Mouse (Mus musculus): ENCODE measurements at regions not wholly inside any gene's neighbourhood (a gene's known extent, or its start where the extent isn't known, plus 50 kb on each side); places are given as distances from the start of the nearest gene placed in this dataset.

GRCm38 (mm10) chr9:115727361-115727760 is 181.9 kb upstream of the Gadl1 start:
- no peak for TF ChIP-seq CTCF (IDR thresholded peaks at IDR 0.05)
- intact Hi-C loops (cut with DNase I) = no loop called here
- DNase-seq (ENCODE audit: extremely low spot score in 1 of 2, low spot score in 2 of 2) = no peak
- Histone ChIP-seq H3K4me3 (no peak overlapping the region), H3K27ac (no peak overlapping the region)

- no peak overlapping the region for H3K27ac ChIP-seq
- no peak; the same call in 1 of the 2 replicates for TF ChIP-seq CTCF (IDR thresholded peaks at IDR 0.05)
- no peak for DNase-seq (ENCODE audit: extremely low spot score in 1 of 2, low spot score in 2 of 2)
- no peak overlapping the region for H3K4me3 ChIP-seq
- intact Hi-C loops (cut with DNase I) = no loop called here
Observed at GRCm38 (mm10) chr9:115731557-115731956, 177.7 kb upstream of the Gadl1 start.

- DNase-seq (ENCODE audit: extremely low spot score in 1 of 2, low spot score in 2 of 2) = no peak
- Histone ChIP-seq H3K27ac (no peak overlapping the region), H3K4me3 (no peak overlapping the region)
- intact Hi-C loops (cut with DNase I) = no loop called here
- TF ChIP-seq CTCF (IDR thresholded peaks at IDR 0.05) = no peak
Observed at GRCm38 (mm10) chr9:115733104-115733503, 176.2 kb upstream of the Gadl1 start.

- Histone ChIP-seq H3K4me3 (no peak overlapping the region), H3K27ac (no peak overlapping the region)
- no peak for DNase-seq (ENCODE audit: extremely low spot score in 1 of 2, low spot score in 2 of 2)
- intact Hi-C loops (cut with DNase I) = no loop called here
- no peak for TF ChIP-seq CTCF (IDR thresholded peaks at IDR 0.05)
Observed at GRCm38 (mm10) chr9:115739984-115740383, 169.3 kb upstream of the Gadl1 start.

- no peak for TF ChIP-seq CTCF (IDR thresholded peaks at IDR 0.05)
- Histone ChIP-seq H3K4me3 (no peak overlapping the region), H3K27ac (no peak overlapping the region)
- intact Hi-C loops (cut with DNase I) = no loop called here
- no peak for DNase-seq (ENCODE audit: extremely low spot score in 1 of 2, low spot score in 2 of 2)
Observed at GRCm38 (mm10) chr9:115746436-115746835, 162.8 kb upstream of the Gadl1 start.

- Histone ChIP-seq H3K27ac (no peak overlapping the region), H3K4me3 (no peak overlapping the region)
- intact Hi-C loops (cut with DNase I) = no loop called here
- no peak for DNase-seq (ENCODE audit: extremely low spot score in 1 of 2, low spot score in 2 of 2)
- TF ChIP-seq CTCF (IDR thresholded peaks at IDR 0.05) = no peak
Observed at GRCm38 (mm10) chr9:115760496-115760895, 148.8 kb upstream of the Gadl1 start.

- intact Hi-C loops (cut with DNase I) = no loop called here
- no peak overlapping the region for H3K27ac ChIP-seq
- no peak overlapping the region for H3K4me3 ChIP-seq
- DNase-seq (ENCODE audit: extremely low spot score in 1 of 2, low spot score in 2 of 2) = no peak
- no peak for TF ChIP-seq CTCF (IDR thresholded peaks at IDR 0.05)
Observed at GRCm38 (mm10) chr9:115764136-115764535, 145.1 kb upstream of the Gadl1 start.

GRCm38 (mm10) chr9:115766471-115766870 is 142.8 kb upstream of the Gadl1 start:
- no peak for TF ChIP-seq CTCF (IDR thresholded peaks at IDR 0.05)
- intact Hi-C loops (cut with DNase I) = no loop called here
- Histone ChIP-seq H3K4me3 (no peak overlapping the region), H3K27ac (no peak overlapping the region)
- no peak for DNase-seq (ENCODE audit: extremely low spot score in 1 of 2, low spot score in 2 of 2)

GRCm38 (mm10) chr9:115775112-115775511 is 134.1 kb upstream of the Gadl1 start:
- no peak for DNase-seq (ENCODE audit: extremely low spot score in 1 of 2, low spot score in 2 of 2)
- intact Hi-C loops (cut with DNase I) = no loop called here
- no peak for TF ChIP-seq CTCF (IDR thresholded peaks at IDR 0.05)
- no peak overlapping the region for H3K27ac ChIP-seq
- no peak overlapping the region for H3K4me3 ChIP-seq

- intact Hi-C loops (cut with DNase I) = no loop called here
- no peak for TF ChIP-seq CTCF (IDR thresholded peaks at IDR 0.05)
- Histone ChIP-seq H3K27ac (no peak overlapping the region), H3K4me3 (no peak overlapping the region)
- no peak for DNase-seq (ENCODE audit: extremely low spot score in 1 of 2, low spot score in 2 of 2)
Observed at GRCm38 (mm10) chr9:115775858-115776257, 133.4 kb upstream of the Gadl1 start.

GRCm38 (mm10) chr9:115777097-115777864 is 132.0 kb upstream of the Gadl1 start:
- Histone ChIP-seq H3K27ac (no peak overlapping the region), H3K4me3 (no peak overlapping the region)
- intact Hi-C loops (cut with DNase I) = no loop called here
- DNase-seq (ENCODE audit: extremely low spot score in 1 of 2, low spot score in 2 of 2) = no peak
- TF ChIP-seq CTCF (IDR thresholded peaks at IDR 0.05) = no peak

- intact Hi-C loops (cut with DNase I) = no loop called here
- Histone ChIP-seq H3K27ac (no peak overlapping the region), H3K4me3 (no peak overlapping the region)
- TF ChIP-seq CTCF (IDR thresholded peaks at IDR 0.05) = no peak
- DNase-seq (ENCODE audit: extremely low spot score in 1 of 2, low spot score in 2 of 2) = no peak
Observed at GRCm38 (mm10) chr9:115778862-115779261, 130.4 kb upstream of the Gadl1 start.

- no peak for TF ChIP-seq CTCF (IDR thresholded peaks at IDR 0.05)
- Histone ChIP-seq H3K4me3 (no peak overlapping the region), H3K27ac (no peak overlapping the region)
- no peak for DNase-seq (ENCODE audit: extremely low spot score in 1 of 2, low spot score in 2 of 2)
- intact Hi-C loops (cut with DNase I) = no loop called here
Observed at GRCm38 (mm10) chr9:115799330-115799729, 109.9 kb upstream of the Gadl1 start.
